Mouse (Mus musculus): ENCODE data around the gene Cdc14b.

Gene Cdc14b

GRCm38 (mm10) chr13:64235777-64236176 is 39.3 kb downstream of the Cdc14b start:
- DNase-seq, result no peak

- DNase-seq, result no peak
Observed at GRCm38 (mm10) chr13:64235062-64235715, 39.9 kb downstream of the Cdc14b start.

GRCm38 (mm10) chr13:64233139-64233538 is 42.0 kb downstream of the Cdc14b start:
- DNase-seq, result no peak

GRCm38 (mm10) chr13:64226725-64227124 is 48.4 kb downstream of the Cdc14b start:
- no peak for DNase-seq

- DNase-seq, result no peak
Observed at GRCm38 (mm10) chr13:64225738-64226137, 49.4 kb downstream of the Cdc14b start.

GRCm38 (mm10) chr13:64214891-64215290 is 60.2 kb downstream of the Cdc14b start:
- DNase-seq, result no peak

GRCm38 (mm10) chr13:64211995-64212603 is 63.0 kb downstream of the Cdc14b start:
- DNase-seq, result no peak

GRCm38 (mm10) chr13:64208146-64208545 is 66.9 kb downstream of the Cdc14b start:
- DNase-seq, result no peak

- peak; percentile 16 for DNase-seq
Observed at GRCm38 (mm10) chr13:64205186-64205585, 69.9 kb downstream of the Cdc14b start.

GRCm38 (mm10) chr13:64204726-64205125 is 70.4 kb downstream of the Cdc14b start:
- peak; percentile 49 for DNase-seq

GRCm38 (mm10) chr13:64200911-64201310 is 74.2 kb downstream of the Cdc14b start:
- no peak for DNase-seq

GRCm38 (mm10) chr13:64198310-64198709 is 76.8 kb downstream of the Cdc14b start:
- no peak for DNase-seq

GRCm38 (mm10) chr13:64197899-64198298 is 77.2 kb downstream of the Cdc14b start:
- DNase-seq, result no peak

- no peak for DNase-seq
Observed at GRCm38 (mm10) chr13:64187065-64187464, 88.0 kb downstream of the Cdc14b start.

- no peak for DNase-seq
Observed at GRCm38 (mm10) chr13:64186516-64186915, 88.6 kb downstream of the Cdc14b start.

- no peak for DNase-seq
Observed at GRCm38 (mm10) chr13:64185586-64185985, 89.5 kb downstream of the Cdc14b start.

GRCm38 (mm10) chr13:64185176-64185575 is 89.9 kb downstream of the Cdc14b start:
- DNase-seq, result no peak

GRCm38 (mm10) chr13:64184361-64184760 is 90.7 kb downstream of the Cdc14b start:
- no peak for DNase-seq

- no peak for DNase-seq
Observed at GRCm38 (mm10) chr13:64183583-64183982, 91.5 kb downstream of the Cdc14b start.

- no peak for DNase-seq
Observed at GRCm38 (mm10) chr13:64182091-64182490, 93.0 kb downstream of the Cdc14b start.

- DNase-seq, result peak; percentile 54
Observed at GRCm38 (mm10) chr13:64180888-64181287, 94.2 kb downstream of the Cdc14b start.

- no peak for DNase-seq
Observed at GRCm38 (mm10) chr13:64180300-64180699, 94.8 kb downstream of the Cdc14b start.

- no peak for DNase-seq
Observed at GRCm38 (mm10) chr13:64178746-64179652, 96.1 kb downstream of the Cdc14b start.

GRCm38 (mm10) chr13:64178000-64178399 is 97.1 kb downstream of the Cdc14b start:
- no peak for DNase-seq
